Mouse (Mus musculus) 416B (cell line): Measurements from ENCODE around the gene Cdk10.
"Not testable (repeated sequence)": the region's sequence is repeated elsewhere in the genome, so short reads cannot be mapped to it uniquely, and the experiment has no call there.

Source experiments
- DNase-seq: peaks from one replicate; pipeline ENCODE4 v3.0.0; 2011; ENCODE audit warnings: low read depth

The Cdk10 gene

DNA sequence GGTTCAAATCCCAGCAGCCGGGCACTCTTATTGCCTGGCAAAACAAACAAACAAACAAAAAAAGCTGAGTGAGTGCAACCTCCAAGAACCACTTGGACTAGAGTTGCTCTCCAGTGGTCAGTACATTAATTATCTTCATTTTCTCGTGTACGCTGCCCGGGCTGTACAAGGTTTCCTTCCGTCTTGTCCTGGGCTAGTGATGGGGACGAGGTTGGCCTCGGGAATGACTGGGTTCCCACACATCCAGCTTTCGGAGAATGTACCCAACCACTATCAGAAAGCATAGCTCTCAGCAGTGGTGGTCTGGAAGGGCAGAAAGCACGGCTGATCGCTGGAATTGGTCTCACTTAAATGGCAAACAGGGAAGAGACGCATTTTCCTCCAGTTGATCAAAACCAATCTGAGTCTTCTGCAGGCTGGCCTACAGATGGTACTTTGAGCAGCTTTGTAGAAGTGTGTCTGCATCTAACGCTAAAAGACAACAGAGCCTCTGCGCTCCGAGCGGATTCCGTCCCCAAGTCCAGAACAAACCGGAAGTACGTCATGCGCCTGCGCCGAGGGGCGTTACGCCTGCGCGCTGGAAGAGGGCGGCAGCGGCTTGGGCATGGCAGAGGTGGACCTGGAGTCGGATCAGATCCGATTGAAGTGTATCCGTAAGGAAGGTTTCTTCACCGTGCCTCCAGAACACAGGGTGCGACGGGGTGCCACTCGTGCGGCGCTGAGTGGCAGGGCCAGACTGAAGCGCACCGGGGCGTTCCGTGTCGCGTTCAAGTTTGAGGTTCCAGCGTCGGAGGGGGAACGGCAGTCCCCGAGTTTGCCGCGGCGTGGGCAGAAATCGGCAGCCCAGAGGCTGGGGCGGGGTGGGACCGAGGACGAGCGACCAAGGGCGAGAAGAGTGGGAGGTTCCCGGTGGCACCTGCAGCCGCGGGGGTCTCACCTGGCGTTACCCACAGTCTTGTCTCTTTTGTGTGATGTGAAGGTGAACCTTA lies at the start of gene Cdk10:
Cdk10 (plus strand) TSS at position 565 of the 989 bp plus-strand sequence.
- DNase-seq, result peak; percentile 93

DNA sequence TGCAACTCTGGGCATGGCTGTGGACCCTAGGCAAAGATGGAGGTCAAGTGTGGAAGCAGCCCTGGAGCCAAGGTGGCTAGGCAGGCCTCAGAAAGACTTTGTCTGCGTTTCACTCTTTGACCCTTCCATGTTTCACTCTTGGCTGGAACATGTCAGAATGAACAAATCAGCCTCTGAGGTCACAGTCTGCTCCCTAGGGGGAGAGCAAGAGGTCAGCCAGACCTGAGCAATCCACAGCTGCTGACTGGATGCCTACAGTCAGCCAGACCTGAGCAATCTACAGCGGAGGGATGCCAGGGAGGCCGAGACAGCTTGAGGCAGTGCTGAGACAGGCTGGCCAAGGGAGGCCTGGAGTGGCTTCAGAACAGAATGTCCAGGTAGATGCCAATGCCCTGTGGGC lies 43.3 kb upstream of the Cdk10 start:
- DNase-seq, result no peak

- DNase-seq, result no peak
Observed at GRCm38 (mm10) chr8:123185566-123186409, 38.9 kb upstream of the Cdk10 start, which contains the start of gene Dpep1. Gene Dpep1, plus strand, starts transcription at chr8:123186242.

GRCm38 (mm10) chr8:123188006-123188405 lies 36.6 kb upstream of the Cdk10 start:
- no peak for DNase-seq

GRCm38 (mm10) chr8:123188841-123189240 lies 35.8 kb upstream of the Cdk10 start:
- DNase-seq, result no peak

- peak; percentile 82 for DNase-seq
Observed at GRCm38 (mm10) chr8:123190678-123191077, 34.0 kb upstream of the Cdk10 start.

DNA sequence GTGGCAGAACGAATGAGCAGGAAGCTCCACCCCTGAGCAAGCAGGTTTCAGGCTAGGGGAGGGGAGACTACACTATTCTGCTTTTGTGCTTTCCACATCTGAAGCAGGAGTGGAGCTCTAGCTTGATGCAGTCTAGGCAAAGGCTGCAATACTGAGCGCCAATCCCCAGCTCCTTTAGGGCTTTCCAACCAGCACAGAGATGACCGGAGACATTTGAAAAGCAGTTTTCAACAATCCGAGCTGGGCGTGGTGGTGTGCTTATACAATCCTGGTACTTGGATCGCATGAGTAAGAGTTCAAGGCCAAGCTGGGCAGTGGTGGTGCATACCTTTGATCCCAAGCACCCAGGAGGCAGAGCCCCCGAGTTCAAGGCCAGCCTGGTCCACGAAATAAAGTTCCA lies 32.7 kb upstream of the Cdk10 start:
- peak; percentile 28 for DNase-seq

GRCm38 (mm10) chr8:123193771-123194170 lies 30.9 kb upstream of the Cdk10 start:
- no peak for DNase-seq

GRCm38 (mm10) chr8:123197016-123197415 lies 27.6 kb upstream of the Cdk10 start:
- DNase-seq, result peak; percentile 68

- no peak for DNase-seq
Observed at GRCm38 (mm10) chr8:123199864-123200263, 24.8 kb upstream of the Cdk10 start.

DNA sequence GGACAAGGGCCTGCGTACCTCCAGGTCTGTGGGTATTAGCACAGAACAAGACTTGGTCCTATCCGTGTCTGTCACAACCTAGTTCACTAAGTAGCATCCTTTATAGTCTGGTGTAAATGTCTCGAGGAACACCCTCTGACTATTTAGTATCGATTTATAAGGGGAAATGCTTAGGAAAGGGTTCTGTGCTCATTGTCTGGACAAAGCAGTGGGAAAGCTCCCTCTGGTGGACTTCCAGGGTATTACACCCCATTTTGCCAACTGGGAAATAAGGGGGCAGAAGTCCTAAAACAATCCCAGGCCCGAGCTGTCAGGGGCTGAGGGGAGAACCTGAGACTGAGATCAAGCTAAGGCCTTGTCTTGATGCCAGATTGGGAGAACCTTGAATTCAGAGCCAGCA lies 22.4 kb upstream of the Cdk10 start:
- peak; percentile 79 for DNase-seq

- peak; percentile 95 for DNase-seq
Observed at GRCm38 (mm10) chr8:123203571-123203970, 21.1 kb upstream of the Cdk10 start.

GRCm38 (mm10) chr8:123211876-123212275 lies 12.8 kb upstream of the Cdk10 start:
- peak; percentile 54 for DNase-seq

DNA sequence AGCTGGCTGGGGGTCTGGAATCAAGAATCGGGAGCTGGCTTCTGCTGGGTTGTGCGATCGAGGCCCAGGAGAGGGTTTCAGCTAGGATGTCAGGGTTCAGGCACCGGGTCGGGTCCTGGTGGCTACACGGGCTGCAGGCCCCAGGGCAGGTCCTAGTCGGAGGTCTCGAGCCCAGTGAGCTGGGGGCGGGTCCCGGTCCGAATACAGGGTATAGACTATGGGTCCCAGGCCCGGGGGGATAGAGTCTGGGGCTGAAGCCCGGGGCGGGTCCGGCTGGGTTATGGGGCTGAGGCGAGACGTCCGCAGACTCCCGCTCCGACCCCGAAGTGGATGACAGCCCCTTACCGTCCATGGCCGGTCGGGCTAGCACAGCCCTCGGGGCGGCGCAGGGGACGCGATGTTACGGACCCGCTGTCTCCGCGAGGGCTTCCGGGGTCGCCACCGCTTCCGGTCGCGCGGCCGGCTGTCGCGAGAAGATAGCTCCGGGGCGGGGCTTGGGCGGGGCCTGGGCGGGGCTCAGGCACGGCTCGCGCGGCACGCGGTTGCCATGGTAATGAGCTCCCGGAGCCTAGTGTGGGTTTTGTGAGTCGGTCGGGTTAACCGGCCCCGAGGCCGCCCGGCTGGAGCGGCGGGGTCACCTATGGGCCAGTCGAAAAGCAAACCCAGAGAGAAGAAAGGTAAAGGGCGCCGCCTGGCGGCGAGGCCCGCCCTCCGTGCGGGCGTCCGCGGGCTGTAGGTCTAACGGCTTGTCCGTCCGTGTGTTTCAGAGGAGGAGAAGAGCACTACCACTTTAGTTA lies 12.1 kb upstream of the Cdk10 start, which contains the start of the genes Chmp1a and Spata33:
Chmp1a (minus strand) TSS at position 443 of the 797 bp plus-strand sequence.
Spata33 (plus strand) TSS at position 512 of the 797 bp plus-strand sequence.
- peak; percentile 99 for DNase-seq

- no peak for DNase-seq
Observed at GRCm38 (mm10) chr8:123213118-123213772, 11.4 kb upstream of the Cdk10 start.

GRCm38 (mm10) chr8:123215430-123215829 lies 9.2 kb upstream of the Cdk10 start:
- DNase-seq, result no peak

- peak; percentile 78 for DNase-seq
Observed at GRCm38 (mm10) chr8:123220917-123221316, 3.7 kb upstream of the Cdk10 start.

DNA sequence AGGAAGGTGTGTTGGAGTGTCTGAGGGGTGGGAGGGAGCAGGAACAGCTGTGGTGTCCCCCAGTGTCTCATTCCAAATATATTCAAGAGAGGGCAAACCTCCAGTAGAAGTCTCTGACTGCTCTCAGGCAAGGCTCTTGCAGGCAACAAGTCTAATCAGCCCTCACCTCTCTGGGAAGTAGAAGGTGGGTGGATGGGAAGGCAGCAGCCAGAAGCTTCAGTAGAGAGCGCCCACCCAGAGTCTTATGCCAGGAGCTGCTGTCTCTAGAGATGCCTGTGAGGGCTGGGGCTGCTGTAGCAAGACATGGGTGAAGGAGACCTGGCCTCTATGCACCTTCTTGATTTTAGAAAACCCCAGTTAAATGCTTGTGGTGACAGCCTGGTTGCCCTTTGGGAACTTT lies 3.8 kb downstream of the Cdk10 start:
- DNase-seq, result no peak

DNA sequence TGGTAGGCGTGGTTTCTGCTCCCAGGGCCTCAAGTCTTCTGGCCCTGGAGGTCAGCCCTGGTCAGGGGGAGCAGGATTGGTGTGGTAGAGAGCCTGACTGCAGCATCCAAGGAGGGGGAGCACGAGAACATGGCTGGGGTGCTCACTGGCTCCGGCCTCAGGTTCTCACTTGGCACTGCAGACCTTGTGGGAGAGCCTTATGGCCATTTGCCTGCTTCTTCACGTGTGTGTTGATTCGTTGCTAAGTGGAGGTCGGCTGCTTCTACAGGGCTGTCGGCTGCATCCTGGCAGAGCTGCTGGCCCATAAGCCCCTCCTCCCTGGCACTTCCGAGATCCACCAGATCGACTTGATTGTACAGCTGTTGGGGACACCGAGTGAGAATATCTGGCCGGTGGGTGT lies 5.7 kb downstream of the Cdk10 start:
- not testable (repeated sequence) for DNase-seq

DNA sequence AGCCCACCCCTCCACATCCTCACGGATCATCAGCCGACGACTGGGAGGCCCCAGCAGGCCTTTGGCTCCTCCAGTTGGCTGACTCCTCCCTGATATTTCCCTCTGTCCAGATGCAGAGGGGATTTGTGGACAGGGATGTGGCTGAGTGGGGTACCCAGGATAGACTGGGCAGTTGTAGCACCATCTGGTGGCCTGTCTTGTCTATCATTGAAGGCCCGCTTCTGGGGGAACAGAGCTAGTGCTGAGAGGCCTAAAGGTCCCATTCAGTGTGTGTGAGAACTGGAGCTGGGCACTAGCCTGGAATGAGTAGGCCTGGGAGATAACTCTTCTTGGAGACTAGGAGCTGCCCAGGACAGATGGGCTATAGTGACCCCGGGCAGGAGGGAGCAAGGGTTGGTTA lies 7.1 kb downstream of the Cdk10 start:
- DNase-seq, result peak; percentile 33

DNA sequence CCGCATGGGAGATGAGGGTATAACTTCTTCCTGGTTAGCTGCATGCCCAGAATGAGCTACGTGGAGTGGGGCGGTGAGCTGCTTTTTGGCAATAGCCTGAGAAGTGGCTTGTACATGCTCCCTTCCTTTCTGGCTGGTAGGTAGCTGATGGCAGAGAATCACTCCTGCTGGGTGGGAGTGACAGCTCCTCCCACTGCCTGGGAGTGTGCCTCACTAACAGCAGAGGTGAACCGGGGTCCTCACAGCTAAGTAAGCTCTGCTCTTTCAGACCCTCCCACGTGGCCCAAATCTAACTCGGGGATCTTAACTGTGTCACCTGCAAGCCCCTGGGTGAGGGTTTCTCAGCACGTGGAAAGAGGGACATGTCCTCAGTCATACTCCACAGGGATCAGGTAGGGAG lies 7.9 kb downstream of the Cdk10 start:
- no peak for DNase-seq
